Mouse (Mus musculus) kidney, postnatal 0 days (tissue): ENCODE results near the gene Gm5767. TPM values are rescaled to one million over a fixed set of nuclear protein-coding genes. Genes with fewer than 3 reads are reported as not detected.
A peak's percentile ranks its signal among the peaks of the same experiment; 100 is the strongest.

ENCODE experiments used
- ATAC-seq: fragments of 200-750 bp; cut with Nextera tagmentation; replicated peaks from 2 replicates; pipeline ENCODE4 v1.8.0; 2017; ENCODE audit warnings: low read depth, moderate number of reproducible peaks, moderate TSS enrichment, moderate library complexity; ENCODE audit not compliant: low FRiP score
- DNase-seq: peaks from one replicate; pipeline ENCODE4 v3.0.0-alpha.2; 2016; ENCODE audit warnings: low spot score
- H3K27ac ChIP-seq: fragments of 300-500 bp; sonication (generic); 2 replicates; pipeline ENCODE4 v1.5.1; 2014; ENCODE audit warnings: mild to moderate bottlenecking
- H3K27me3 ChIP-seq: fragments of 300-500 bp; sonication (generic); 2 replicates; pipeline ENCODE4 v1.6.1; 2014; ENCODE audit warnings: low read length, mixed read lengths; ENCODE audit not compliant: insufficient read depth
- H3K36me3 ChIP-seq: fragments of 300-500 bp; sonication (generic); 2 replicates; pipeline ENCODE4 v1.6.1; 2014; ENCODE audit warnings: low read length, mixed read lengths; ENCODE audit not compliant: insufficient read depth
- H3K4me1 ChIP-seq: fragments of 300-500 bp; sonication (generic); replicated peaks from 2 replicates; pipeline ENCODE4 v1.6.1; 2014; ENCODE audit warnings: antibody characterized with exemption, low read length, mixed read lengths; ENCODE audit not compliant: insufficient read depth
- H3K4me2 ChIP-seq: fragments of 300-500 bp; sonication (generic); 2 replicates; pipeline ENCODE4 v1.6.1; 2014; ENCODE audit warnings: mild to moderate bottlenecking, low read length, moderate library complexity, mixed read lengths
- H3K4me3 ChIP-seq: fragments of 300-500 bp; sonication (generic); replicated peaks from 2 replicates; pipeline ENCODE4 v1.5.1; 2014; ENCODE audit warnings: low read depth, low read length
- H3K9ac ChIP-seq: fragments of 300-500 bp; sonication (generic); 2 replicates; pipeline ENCODE4 v1.6.1; 2014; ENCODE audit warnings: low read depth, low read length
- H3K9me3 ChIP-seq: fragments of 300-500 bp; sonication (generic); replicated peaks from 2 replicates; pipeline ENCODE4 v1.6.1; 2016; ENCODE audit warnings: low read length, inconsistent platforms, mixed read lengths
- CTCF ChIP-seq: IDR thresholded peaks from 2 replicates; pipeline ENCODE4 v1.5.1; 2016; ENCODE audit warnings: antibody characterized with exemption, low read depth, mild to moderate bottlenecking, moderate library complexity
- WGBS: fragments of 180-500 bp; shearing (Covaris S2); extraction: QIAGEN DNeasy Blood & Tissue Kit; methylation state at CpG from one replicate; pipeline ENCODE4 v1.1.7; 2014; 5-methylcytosine and 5-hydroxymethylcytosine counted together
- polyA plus RNA-seq: library from polyadenylated mRNA; unstranded; fragments of >200 nt; fragmentation: Nextera tagmentation; extraction: Ambion mirVana; gene quantifications from 2 replicates; pipeline ENCODE4 v1.2.1, GENCODE M21; 2015

Gene Gm5767
- polyA plus RNA-seq, 1 experiment from 2014 or later, result not detected

- 0 out of 2 replicates have a peak, but pooled peaks have one; percentile 33 for ATAC-seq
These were observed 35.0 kb downstream of the Gm5767 start for GRCm38 (mm10) chr16:8715513-8716080.

DNA sequence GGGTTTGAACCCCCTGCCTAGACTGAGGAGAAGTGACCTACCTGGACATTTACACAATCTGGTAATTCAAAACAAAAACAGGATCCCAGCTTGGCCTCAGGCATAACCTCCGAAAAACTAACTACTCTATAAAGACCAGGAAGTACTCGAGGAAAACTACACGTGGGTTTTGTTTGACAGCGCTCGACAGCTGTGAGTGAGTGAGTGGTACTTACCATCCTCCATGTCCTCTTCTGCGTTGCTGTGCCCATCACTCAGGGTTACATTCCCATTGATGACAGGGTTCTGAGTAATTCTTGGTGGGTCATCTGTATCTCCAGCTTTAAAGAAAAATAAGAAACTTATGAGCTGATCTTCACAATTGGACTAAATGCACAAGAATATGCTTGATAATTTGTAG, 35.7 kb downstream of the Gm5767 start:
- TF ChIP-seq CTCF, result no peak
- H3K27ac ChIP-seq, result no peak overlapping the region
- ATAC-seq (no peak), DNase-seq (no peak)
- 41% methylated on average over 6 of the region's 6 CpGs for WGBS
- H3K36me3 ChIP-seq, result peaks cover 35% of the 10 kb centered on the region
- no peak overlapping the region for H3K4me2 ChIP-seq
- H3K4me1 ChIP-seq, result peaks cover 4% of the 10 kb centered on the region; the same call in 1 of the 2 replicates
- H3K27me3 ChIP-seq, result no peaks in the 10 kb centered on the region
- no peak overlapping the region for H3K9ac ChIP-seq
- no peak overlapping the region for H3K4me3 ChIP-seq
- no peaks in the 10 kb centered on the region for H3K9me3 ChIP-seq

More at GRCm38 (mm10) chr16:8715513-8716080, 35.0 kb downstream of the Gm5767 start:
- no peak overlapping the region for H3K4me3 ChIP-seq
- H3K27ac ChIP-seq, result no peak overlapping the region
- no peak overlapping the region for H3K9ac ChIP-seq
- peaks cover 4% of the 10 kb centered on the region; the same call in 1 of the 2 replicates for H3K4me1 ChIP-seq
- no peaks in the 10 kb centered on the region for H3K27me3 ChIP-seq
- H3K9me3 ChIP-seq, result no peaks in the 10 kb centered on the region
- no peak overlapping the region for H3K4me2 ChIP-seq
- peak; percentile 68 for DNase-seq
- WGBS, result 52% methylated on average over 10 of the region's 10 CpGs
- no peak for TF ChIP-seq CTCF
- peaks cover 42% of the 10 kb centered on the region for H3K36me3 ChIP-seq

GRCm38 (mm10) chr16:8717744-8718143, 37.2 kb downstream of the Gm5767 start:
- H3K4me2 ChIP-seq, result no peak overlapping the region
- peaks cover 21% of the 10 kb centered on the region for H3K36me3 ChIP-seq
- H3K4me1 ChIP-seq, result peaks cover 4% of the 10 kb centered on the region; the same call in 1 of the 2 replicates
- no peak overlapping the region for H3K9ac ChIP-seq
- no peaks in the 10 kb centered on the region for H3K9me3 ChIP-seq
- no peak for TF ChIP-seq CTCF
- no peak for ATAC-seq
- no peak overlapping the region for H3K4me3 ChIP-seq
- no peak overlapping the region for H3K27ac ChIP-seq
- 90% methylated on average over 10 of the region's 10 CpGs for WGBS
- DNase-seq, result no peak
- no peaks in the 10 kb centered on the region for H3K27me3 ChIP-seq

- H3K4me1 ChIP-seq, result peaks cover 4% of the 10 kb centered on the region; the same call in 1 of the 2 replicates
- DNase-seq (no peak), ATAC-seq (no peak)
- no peak overlapping the region for H3K27ac ChIP-seq
- TF ChIP-seq CTCF, result no peak
- H3K4me3 ChIP-seq, result no peak overlapping the region
- no peaks in the 10 kb centered on the region for H3K9me3 ChIP-seq
- no peaks in the 10 kb centered on the region for H3K27me3 ChIP-seq
- no peak overlapping the region for H3K9ac ChIP-seq
- peaks cover 3% of the 10 kb centered on the region; the same call in 1 of the 2 replicates for H3K36me3 ChIP-seq
- H3K4me2 ChIP-seq, result no peak overlapping the region
- 89% methylated on average over 4 of the region's 4 CpGs for WGBS
These were observed 39.9 kb downstream of the Gm5767 start for GRCm38 (mm10) chr16:8720447-8720846.

- Histone ChIP-seq H3K36me3 (no peaks in the 10 kb centered on the region), H3K4me1 (no peaks in the 10 kb centered on the region; the same call in 1 of the 2 replicates), H3K9ac (no peak overlapping the region), H3K27me3 (no peaks in the 10 kb centered on the region), H3K9me3 (no peaks in the 10 kb centered on the region), H3K27ac (no peak overlapping the region), H3K4me2 (no peak overlapping the region), H3K4me3 (no peak overlapping the region)
- no peak for ATAC-seq
- DNase-seq, result no peak
- TF ChIP-seq CTCF, result no peak
- WGBS, result 81% methylated on average over 3 of the region's 3 CpGs
These were observed 43.5 kb downstream of the Gm5767 start for GRCm38 (mm10) chr16:8724031-8724430.

DNA sequence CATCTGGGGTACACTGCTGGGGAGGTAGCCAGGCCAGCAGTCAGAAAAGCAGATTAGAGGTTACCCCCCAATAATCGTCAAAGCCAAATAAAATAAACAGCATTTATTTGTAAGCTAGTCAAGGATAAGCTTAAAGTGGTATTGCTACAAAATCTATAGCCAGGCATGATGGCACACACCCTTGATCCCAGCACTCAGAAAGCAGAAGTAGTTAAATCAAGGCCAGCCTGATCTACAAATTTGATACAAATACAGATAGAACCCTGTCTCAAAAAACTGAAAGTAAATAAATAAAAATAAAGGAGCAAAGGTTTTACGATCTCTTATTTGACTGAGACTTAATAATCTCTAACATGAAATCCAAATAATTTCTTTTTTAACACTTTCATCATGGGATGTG, 45.2 kb downstream of the Gm5767 start:
- WGBS, result 82% methylated on average over 2 of the region's 2 CpGs

More for the DNA sequence above, 45.2 kb downstream of the Gm5767 start:
- Histone ChIP-seq H3K36me3 (no peaks in the 10 kb centered on the region), H3K4me2 (no peak overlapping the region), H3K4me3 (no peak overlapping the region), H3K9me3 (no peaks in the 10 kb centered on the region), H3K27ac (no peak overlapping the region), H3K9ac (no peak overlapping the region), H3K4me1 (peaks cover 7% of the 10 kb centered on the region; the same call in 1 of the 2 replicates), H3K27me3 (no peaks in the 10 kb centered on the region)
- DNase-seq (no peak), ATAC-seq (no peak)
- TF ChIP-seq CTCF, result no peak
